Mouse (Mus musculus) intestine, postnatal 0 days (tissue): ENCODE data around the gene Capn2. TPM values are rescaled to one million over a fixed set of nuclear protein-coding genes. Genes with fewer than 3 reads are reported as not detected.
A peak's percentile ranks its signal among the peaks of the same experiment; 100 is the strongest.

Experiments
- ATAC-seq: fragments of 200-750 bp; cut with Nextera tagmentation; 2 replicates; pipeline ENCODE4 v1.8.0; 2017; ENCODE audit warnings: mild to moderate bottlenecking, moderate TSS enrichment, moderate library complexity
- H3K27ac ChIP-seq: fragments of 300-500 bp; sonication (generic); 2 replicates; pipeline ENCODE4 v1.5.1; 2014; ENCODE audit warnings: mild to moderate bottlenecking, low read depth, low read length, moderate library complexity
- H3K27me3 ChIP-seq: fragments of 300-500 bp; sonication (generic); replicated peaks from 2 replicates; pipeline ENCODE4 v1.6.1; 2014; ENCODE audit warnings: low read length, mixed read lengths; ENCODE audit not compliant: control insufficient read depth, insufficient read depth
- H3K36me3 ChIP-seq: fragments of 300-500 bp; sonication (generic); 2 replicates; pipeline ENCODE4 v1.6.1; 2014; ENCODE audit warnings: mild to moderate bottlenecking, moderate library complexity; ENCODE audit not compliant: control insufficient read depth, insufficient read depth
- H3K4me1 ChIP-seq: fragments of 300-500 bp; sonication (generic); replicated peaks from 2 replicates; pipeline ENCODE4 v1.6.1; 2014; ENCODE audit warnings: antibody characterized with exemption, low read length, mixed read lengths; ENCODE audit not compliant: control insufficient read depth, insufficient read depth
- H3K4me2 ChIP-seq: fragments of 300-500 bp; sonication (generic); replicated peaks from 2 replicates; pipeline ENCODE4 v1.6.1; 2014; ENCODE audit warnings: low read depth, mild to moderate bottlenecking, moderate library complexity
- H3K4me3 ChIP-seq: fragments of 300-500 bp; sonication (generic); 2 replicates; pipeline ENCODE4 v1.5.1; 2014; ENCODE audit warnings: low read depth, low read length
- H3K9ac ChIP-seq: fragments of 300-500 bp; sonication (generic); 2 replicates; pipeline ENCODE4 v1.6.1; 2014; ENCODE audit warnings: mild to moderate bottlenecking, low read depth, low read length
- H3K9me3 ChIP-seq: fragments of 300-500 bp; sonication (generic); 2 replicates; pipeline ENCODE4 v1.6.1; 2016; ENCODE audit warnings: mixed run types; ENCODE audit not compliant: control insufficient read depth
- CTCF ChIP-seq: sonication (generic); IDR thresholded peaks from 2 replicates; pipeline ENCODE4 v1.5.1; 2016; ENCODE audit warnings: low read depth, mild to moderate bottlenecking, control low read depth, antibody characterized with exemption, moderate library complexity
- WGBS: fragments of 180-500 bp; shearing (Covaris S2); extraction: QIAGEN DNeasy Blood & Tissue Kit; methylation state at CpG from one replicate; pipeline ENCODE4 v1.1.7; 2014; 5-methylcytosine and 5-hydroxymethylcytosine counted together
- polyA plus RNA-seq: library from polyadenylated mRNA; unstranded; fragments of >200 nt; fragmentation: Nextera tagmentation; extraction: Ambion mirVana; gene quantifications from 2 replicates; pipeline ENCODE4 v1.2.1, GENCODE M21; 2015

The Capn2 gene
- polyA plus RNA-seq, 1 experiment from 2014 or later = 34.0 TPM

GRCm38 (mm10) chr1:182499443-182500089 is 17.8 kb downstream of the Capn2 start:
- H3K4me3 ChIP-seq = no peak overlapping the region
- no peaks in the 10 kb centered on the region; the same call in 1 of the 2 replicates for H3K36me3 ChIP-seq
- WGBS = 32% methylated on average over 9 of the region's 9 CpGs
- H3K27ac ChIP-seq = no peak overlapping the region
- H3K4me2 ChIP-seq = no peak overlapping the region
- H3K9ac ChIP-seq = no peak overlapping the region
- no peaks in the 10 kb centered on the region for H3K27me3 ChIP-seq
- no peak for TF ChIP-seq CTCF
- H3K4me1 ChIP-seq = peaks cover 29% of the 10 kb centered on the region; the same call in 1 of the 2 replicates
- no peaks in the 10 kb centered on the region for H3K9me3 ChIP-seq
- no peak for ATAC-seq

DNA sequence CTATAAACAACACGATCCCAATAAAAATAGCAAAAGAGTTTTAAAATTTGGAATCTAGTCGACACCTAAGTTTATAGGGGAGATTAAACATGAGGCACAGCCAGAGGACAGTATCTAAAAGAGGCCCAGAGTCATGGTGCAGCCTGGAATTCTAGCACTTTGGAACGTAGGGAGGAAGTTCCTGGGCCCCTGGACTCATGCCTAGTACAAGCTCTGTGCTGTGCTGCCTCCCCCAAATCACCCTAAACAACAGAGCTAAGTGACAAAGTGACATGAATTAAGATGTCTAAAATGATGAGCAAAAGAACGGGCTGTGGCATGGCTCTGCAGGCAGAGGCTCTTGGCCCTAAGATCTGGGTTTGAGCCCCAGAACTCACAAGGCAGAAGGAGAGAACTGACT is 19.7 kb downstream of the Capn2 start:
- ATAC-seq = no peak
- no peaks in the 10 kb centered on the region for H3K27me3 ChIP-seq
- WGBS = 37% methylated on average over 4 of the region's 4 CpGs
- H3K36me3 ChIP-seq = no peaks in the 10 kb centered on the region; the same call in 1 of the 2 replicates
- no peaks in the 10 kb centered on the region for H3K9me3 ChIP-seq
- no peak overlapping the region for H3K4me2 ChIP-seq
- TF ChIP-seq CTCF = no peak
- H3K27ac ChIP-seq = no peak overlapping the region
- no peak overlapping the region for H3K9ac ChIP-seq
- H3K4me1 ChIP-seq = peaks cover 29% of the 10 kb centered on the region; the same call in 1 of the 2 replicates
- H3K4me3 ChIP-seq = no peak overlapping the region

- H3K9ac ChIP-seq = no peak overlapping the region; the same call in 1 of the 2 replicates
- H3K36me3 ChIP-seq = peaks cover 6% of the 10 kb centered on the region; the same call in 1 of the 2 replicates
- H3K9me3 ChIP-seq = no peaks in the 10 kb centered on the region
- no peaks in the 10 kb centered on the region for H3K27me3 ChIP-seq
- H3K27ac ChIP-seq = no peak overlapping the region
- no peak for TF ChIP-seq CTCF
- 35% methylated on average over 6 of the region's 6 CpGs for WGBS
- no peak overlapping the region for H3K4me3 ChIP-seq
- ATAC-seq = peak; percentile 45; the same call in 1 of the 2 replicates
- H3K4me2 ChIP-seq = no peak overlapping the region
- peaks cover 29% of the 10 kb centered on the region; the same call in 1 of the 2 replicates for H3K4me1 ChIP-seq
Measured at GRCm38 (mm10) chr1:182496685-182497084, 20.7 kb downstream of the Capn2 start.

GRCm38 (mm10) chr1:182494285-182495145 is 22.9 kb downstream of the Capn2 start:
- no peak for TF ChIP-seq CTCF
- Histone ChIP-seq H3K4me1 (peaks cover 24% of the 10 kb centered on the region; the same call in 1 of the 2 replicates), H3K27me3 (no peaks in the 10 kb centered on the region), H3K4me2 (no peak overlapping the region), H3K9ac (no peak overlapping the region), H3K36me3 (peaks cover 18% of the 10 kb centered on the region; the same call in 1 of the 2 replicates), H3K9me3 (no peaks in the 10 kb centered on the region), H3K27ac (no peak overlapping the region), H3K4me3 (no peak overlapping the region)
- 66% methylated on average over 17 of the region's 17 CpGs for WGBS
- ATAC-seq = no peak

DNA sequence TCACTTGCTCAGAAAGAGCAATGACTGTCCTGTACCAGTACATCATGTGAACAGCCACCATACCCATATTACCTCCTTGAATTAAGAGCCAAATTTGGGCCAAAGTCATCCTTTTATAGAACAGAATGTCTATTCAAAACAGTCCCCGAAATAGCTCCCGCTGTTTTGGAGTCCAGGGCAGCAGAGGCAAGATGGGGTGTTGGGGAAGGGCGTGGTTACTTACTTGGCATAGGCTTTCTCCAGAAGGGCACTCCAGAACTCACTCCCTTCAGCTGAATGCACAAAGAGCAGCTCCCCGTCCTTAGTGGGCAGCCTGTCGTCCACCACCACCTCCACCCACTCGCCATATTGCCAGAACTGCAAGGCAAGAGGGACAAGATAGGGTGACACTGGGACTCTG is 25.6 kb downstream of the Capn2 start:
- Histone ChIP-seq H3K9ac (no peak overlapping the region), H3K4me1 (peaks cover 12% of the 10 kb centered on the region; the same call in 1 of the 2 replicates), H3K27me3 (no peaks in the 10 kb centered on the region), H3K27ac (no peak overlapping the region), H3K36me3 (peaks cover 24% of the 10 kb centered on the region; the same call in 1 of the 2 replicates), H3K4me3 (no peak overlapping the region), H3K9me3 (no peaks in the 10 kb centered on the region), H3K4me2 (no peak overlapping the region)
- TF ChIP-seq CTCF = no peak
- ATAC-seq = no peak
- 85% methylated on average over 6 of the region's 6 CpGs for WGBS

DNA sequence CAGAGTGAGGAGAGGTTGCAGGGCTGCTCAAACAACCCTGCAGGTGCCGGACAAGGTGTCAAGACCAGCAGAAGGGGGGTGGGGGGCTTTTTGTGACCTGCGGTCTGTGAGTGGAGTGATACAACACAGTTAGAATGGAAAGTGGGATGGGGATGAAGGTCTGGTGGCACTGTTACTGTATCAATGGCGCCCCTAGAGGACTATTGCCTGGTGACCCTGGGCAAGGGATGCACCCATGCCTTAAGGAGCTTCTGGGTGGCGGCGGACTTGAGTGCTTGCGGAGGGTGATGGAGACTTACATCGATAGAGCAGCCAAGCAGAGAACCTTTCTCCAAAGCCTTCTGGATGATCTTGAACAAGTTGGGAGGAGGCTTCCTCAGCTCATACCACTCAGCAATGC is 26.8 kb downstream of the Capn2 start:
- H3K9me3 ChIP-seq = no peaks in the 10 kb centered on the region
- ATAC-seq = no peak
- no peaks in the 10 kb centered on the region for H3K27me3 ChIP-seq
- peaks cover 34% of the 10 kb centered on the region; the same call in 1 of the 2 replicates for H3K36me3 ChIP-seq
- no peak overlapping the region for H3K9ac ChIP-seq
- 83% methylated on average over 7 of the region's 7 CpGs for WGBS
- H3K4me1 ChIP-seq = peaks cover 9% of the 10 kb centered on the region; the same call in 1 of the 2 replicates
- H3K4me2 ChIP-seq = no peak overlapping the region
- H3K4me3 ChIP-seq = no peak overlapping the region
- TF ChIP-seq CTCF = peak; percentile 52
- H3K27ac ChIP-seq = no peak overlapping the region
